Mouse (Mus musculus): ENCODE measurements around the gene Inf2.

The Inf2 gene

GRCm38 (mm10) chr12:112596891-112597500 is 8.4 kb downstream of the Inf2 start:
- DNase-seq, result no peak

- DNase-seq, result no peak
These were observed 9.0 kb downstream of the Inf2 start for GRCm38 (mm10) chr12:112597618-112598017.

GRCm38 (mm10) chr12:112599198-112599597 is 10.6 kb downstream of the Inf2 start:
- DNase-seq, result no peak

- DNase-seq, result no peak
These were observed 11.5 kb downstream of the Inf2 start for GRCm38 (mm10) chr12:112599942-112600611.

- DNase-seq, result no peak
These were observed 15.4 kb downstream of the Inf2 start for GRCm38 (mm10) chr12:112604022-112604421.

GRCm38 (mm10) chr12:112604709-112605649 is 16.4 kb downstream of the Inf2 start:
- peak; percentile 85 for DNase-seq

- peak; percentile 88 for DNase-seq
These were observed 17.2 kb downstream of the Inf2 start for GRCm38 (mm10) chr12:112605766-112606165.

GRCm38 (mm10) chr12:112606998-112607397 is 18.4 kb downstream of the Inf2 start:
- DNase-seq, result no peak

- DNase-seq, result no peak
These were observed 20.4 kb downstream of the Inf2 start for GRCm38 (mm10) chr12:112609031-112609430.

- DNase-seq, result no peak
These were observed 28.1 kb downstream of the Inf2 start for GRCm38 (mm10) chr12:112616668-112617067.

- no peak for DNase-seq
These were observed 28.6 kb downstream of the Inf2 start for GRCm38 (mm10) chr12:112617184-112617583.

- peak; percentile 80 for DNase-seq
These were observed 29.4 kb downstream of the Inf2 start for GRCm38 (mm10) chr12:112617898-112618380.

GRCm38 (mm10) chr12:112618981-112619685 is 30.5 kb downstream of the Inf2 start:
- peak; percentile 46 for DNase-seq

- peak; percentile 79 for DNase-seq
These were observed 31.2 kb downstream of the Inf2 start, which contains the start of gene Adssl1 for GRCm38 (mm10) chr12:112619686-112620353. Adssl1 (plus strand) TSS chr12:112620045.

GRCm38 (mm10) chr12:112620354-112621061 is 31.9 kb downstream of the Inf2 start:
- DNase-seq, result no peak

- DNase-seq, result no peak
These were observed 33.3 kb downstream of the Inf2 start for GRCm38 (mm10) chr12:112621900-112622299.

- peak; percentile 72 for DNase-seq
These were observed 35.2 kb downstream of the Inf2 start for GRCm38 (mm10) chr12:112623742-112624141.

GRCm38 (mm10) chr12:112625700-112626099 is 37.1 kb downstream of the Inf2 start:
- no peak for DNase-seq

GRCm38 (mm10) chr12:112626455-112626854 is 37.9 kb downstream of the Inf2 start:
- DNase-seq, result no peak

GRCm38 (mm10) chr12:112627097-112627881 is 38.7 kb downstream of the Inf2 start:
- DNase-seq, result no peak
